Mouse (Mus musculus) forebrain, postnatal 0 days (tissue): Measurements from ENCODE around the gene Lgals9. TPM values are rescaled to one million over a fixed set of nuclear protein-coding genes. Genes with fewer than 3 reads are reported as not detected.
A peak's percentile ranks its signal among the peaks of the same experiment; 100 is the strongest.

Experiments used
- ATAC-seq: fragments of 200-750 bp; cut with Nextera tagmentation; 2 replicates; pipeline ENCODE4 v1.8.0; 2017; ENCODE audit warnings: mild to moderate bottlenecking, moderate library complexity
- DNase-seq: peaks from one replicate; pipeline ENCODE4 v3.0.0-alpha.2; 2015
- H3K27ac ChIP-seq: fragments of 300-500 bp; sonication (generic); 2 replicates; pipeline ENCODE4 v1.5.1; 2014; ENCODE audit warnings: low read depth, mild to moderate bottlenecking, antibody characterized with exemption, low read length, moderate library complexity, mixed read lengths
- H3K27me3 ChIP-seq: fragments of 300-500 bp; sonication (generic); 2 replicates; pipeline ENCODE4 v1.6.1; 2014; ENCODE audit warnings: mild to moderate bottlenecking, low read length, mixed read lengths; ENCODE audit not compliant: insufficient read depth
- H3K36me3 ChIP-seq: fragments of 300-500 bp; sonication (generic); 2 replicates; pipeline ENCODE4 v1.6.1; 2014; ENCODE audit warnings: mild to moderate bottlenecking, moderate library complexity; ENCODE audit not compliant: insufficient read depth
- H3K4me1 ChIP-seq: fragments of 300-500 bp; sonication (generic); 2 replicates; pipeline ENCODE4 v1.6.1; 2014; ENCODE audit warnings: antibody characterized with exemption; ENCODE audit not compliant: insufficient read depth
- H3K4me2 ChIP-seq: fragments of 300-500 bp; sonication (generic); 2 replicates; pipeline ENCODE4 v1.6.1; 2014; ENCODE audit warnings: low read depth, mild to moderate bottlenecking, moderate library complexity
- H3K4me3 ChIP-seq: fragments of 300-500 bp; sonication (generic); 2 replicates; pipeline ENCODE4 v1.5.1; 2014; ENCODE audit warnings: low read depth, low read length, mixed read lengths
- H3K9ac ChIP-seq: fragments of 300-500 bp; sonication (generic); 2 replicates; pipeline ENCODE4 v1.6.1; 2014; ENCODE audit warnings: mild to moderate bottlenecking
- H3K9me3 ChIP-seq: fragments of 300-500 bp; sonication (generic); 2 replicates; pipeline ENCODE4 v1.6.1; 2016; ENCODE audit warnings: low read length
- CTCF ChIP-seq: sonication (generic); IDR thresholded peaks from 2 replicates; pipeline ENCODE4 v1.5.1; 2016; ENCODE audit warnings: antibody characterized with exemption, control low read depth, low read depth
- WGBS: fragments of 180-500 bp; shearing (Covaris S2); extraction: QIAGEN DNeasy Blood & Tissue Kit; methylation state at CpG from one replicate; pipeline ENCODE4 v1.1.7; 2014; 5-methylcytosine and 5-hydroxymethylcytosine counted together
- polyA plus RNA-seq: library from polyadenylated mRNA; unstranded; fragments of >200 nt; fragmentation: Nextera tagmentation; extraction: Ambion mirVana; gene quantifications from 2 replicates; pipeline ENCODE4 v1.2.1, GENCODE M21; 2015
- total RNA-seq: library from RNA; depleted of rRNA; stranded (reverse); fragments of >200 nt; gene quantifications from 2 replicates; pipeline ENCODE4 v1.2.3, GENCODE M21; 2014

The Lgals9 gene
- total and polyA plus RNA-seq, 2 experiments from 2014 or later = 13.9 to 20.5 TPM

- no peak overlapping the region for H3K9ac ChIP-seq
- no peak overlapping the region for H3K27ac ChIP-seq
- H3K27me3 ChIP-seq = no peaks in the 10 kb centered on the region
- DNase-seq = no peak
- H3K36me3 ChIP-seq = no peaks in the 10 kb centered on the region
- 86% methylated on average over 4 of the region's 4 CpGs for WGBS
- H3K9me3 ChIP-seq = no peaks in the 10 kb centered on the region
- TF ChIP-seq CTCF = no peak
- no peak overlapping the region for H3K4me3 ChIP-seq
- ATAC-seq = no peak
- no peaks in the 10 kb centered on the region for H3K4me1 ChIP-seq
- no peak overlapping the region for H3K4me2 ChIP-seq
These were observed 4.6 kb downstream of the Lgals9 start for GRCm38 (mm10) chr11:78980083-78980634.

GRCm38 (mm10) chr11:78978176-78979019 is 6.3 kb downstream of the Lgals9 start:
- Histone ChIP-seq H3K27me3 (no peaks in the 10 kb centered on the region), H3K4me1 (no peaks in the 10 kb centered on the region), H3K36me3 (no peaks in the 10 kb centered on the region), H3K9me3 (no peaks in the 10 kb centered on the region), H3K4me2 (no peak overlapping the region), H3K27ac (no peak overlapping the region), H3K9ac (no peak overlapping the region), H3K4me3 (no peak overlapping the region)
- WGBS = 64% methylated on average over 12 of the region's 12 CpGs
- no peak for ATAC-seq
- TF ChIP-seq CTCF = no peak
- peak; percentile 38 for DNase-seq

- 79% methylated on average over 8 of the region's 8 CpGs for WGBS
These were observed 7.8 kb downstream of the Lgals9 start for GRCm38 (mm10) chr11:78976731-78977510.

GRCm38 (mm10) chr11:78973381-78974150 is 11.2 kb downstream of the Lgals9 start:
- no peak overlapping the region for H3K27ac ChIP-seq
- ATAC-seq (peak; percentile 36; the same call in 1 of the 2 replicates), DNase-seq (peak; percentile 41)
- H3K27me3 ChIP-seq = no peaks in the 10 kb centered on the region
- H3K4me1 ChIP-seq = no peaks in the 10 kb centered on the region
- H3K4me3 ChIP-seq = no peak overlapping the region
- no peak overlapping the region for H3K4me2 ChIP-seq
- H3K36me3 ChIP-seq = no peaks in the 10 kb centered on the region
- no peak overlapping the region for H3K9ac ChIP-seq
- no peak for TF ChIP-seq CTCF
- 66% methylated on average over 17 of the region's 17 CpGs for WGBS
- H3K9me3 ChIP-seq = no peaks in the 10 kb centered on the region

More at GRCm38 (mm10) chr11:78976731-78977510, 7.8 kb downstream of the Lgals9 start:
- no peak overlapping the region for H3K4me2 ChIP-seq
- H3K4me3 ChIP-seq = no peak overlapping the region
- no peaks in the 10 kb centered on the region for H3K27me3 ChIP-seq
- H3K4me1 ChIP-seq = no peaks in the 10 kb centered on the region
- H3K9me3 ChIP-seq = no peaks in the 10 kb centered on the region
- ATAC-seq (no peak), DNase-seq (no peak)
- no peak overlapping the region for H3K9ac ChIP-seq
- no peak for TF ChIP-seq CTCF
- H3K36me3 ChIP-seq = no peaks in the 10 kb centered on the region
- no peak overlapping the region for H3K27ac ChIP-seq

- no peak overlapping the region for H3K4me2 ChIP-seq
- H3K4me3 ChIP-seq = no peak overlapping the region
- ATAC-seq (no peak), DNase-seq (no peak)
- no peak overlapping the region for H3K27ac ChIP-seq
- WGBS = 67% methylated on average over 8 of the region's 8 CpGs
- H3K36me3 ChIP-seq = no peaks in the 10 kb centered on the region
- no peaks in the 10 kb centered on the region for H3K27me3 ChIP-seq
- TF ChIP-seq CTCF = no peak
- H3K4me1 ChIP-seq = no peaks in the 10 kb centered on the region
- no peak overlapping the region for H3K9ac ChIP-seq
- H3K9me3 ChIP-seq = no peaks in the 10 kb centered on the region
These were observed 11.9 kb downstream of the Lgals9 start for GRCm38 (mm10) chr11:78972811-78973351.

GRCm38 (mm10) chr11:78972328-78972727 is 12.4 kb downstream of the Lgals9 start:
- no peaks in the 10 kb centered on the region for H3K27me3 ChIP-seq
- DNase-seq = no peak
- H3K27ac ChIP-seq = no peak overlapping the region
- H3K4me3 ChIP-seq = no peak overlapping the region
- WGBS = 57% methylated on average over 6 of the region's 6 CpGs
- ATAC-seq = no peak
- no peak for TF ChIP-seq CTCF
- H3K4me1 ChIP-seq = no peaks in the 10 kb centered on the region
- no peaks in the 10 kb centered on the region for H3K9me3 ChIP-seq
- H3K36me3 ChIP-seq = no peaks in the 10 kb centered on the region
- H3K9ac ChIP-seq = no peak overlapping the region
- H3K4me2 ChIP-seq = no peak overlapping the region
